Mouse (Mus musculus): ENCODE measurements at regions not wholly inside any gene's neighbourhood (a gene's known extent, or its start where the extent isn't known, plus 50 kb on each side); places are given as distances from the start of the nearest gene placed in this dataset.

GRCm38 (mm10) chr2:79152695-79153057 is 102.5 kb upstream of the Itga4 start:
- TF ChIP-seq POLR2A (IDR thresholded peaks at IDR 0.05; ENCODE audit: control insufficient read depth, extremely low read depth, insufficient read depth, low read length, poor library complexity) (no peak), CTCF (IDR thresholded peaks at IDR 0.05; ENCODE audit: borderline replicate concordance, control insufficient read depth, extremely low read depth, insufficient read depth, low read length, poor library complexity) (no peak)
